Mouse (Mus musculus) liver, embryonic 14.5 days (tissue): ENCODE data around the gene Bcor.

Experiments
- CTCF ChIP-seq: IDR thresholded peaks from 2 replicates; pipeline ENCODE4 v1.5.1; 2016; ENCODE audit warnings: antibody characterized with exemption, low read depth, control low read depth
- EP300 ChIP-seq: IDR thresholded peaks from 2 replicates; pipeline ENCODE4 v1.6.1; 2016; ENCODE audit warnings: antibody characterized with exemption, low read depth

- no peak for TF ChIP-seq EP300
- no peak for TF ChIP-seq CTCF
These were observed 26.2 kb downstream of the Bcor start for GRCm38 (mm10) chrX:12133836-12134431.
